Mouse (Mus musculus) hindlimb bud, embryonic 11.5 days (tissue): ENCODE results near the gene Natd1.
A peak's percentile ranks its signal among the peaks of the same experiment; 100 is the strongest.

Source experiments
- DNase-seq: peaks from one replicate; pipeline ENCODE4 v3.0.0-alpha.2; 2012; ENCODE audit warnings: low read depth, low spot score; ENCODE audit errors: extremely low spot score

The Natd1 gene

DNA sequence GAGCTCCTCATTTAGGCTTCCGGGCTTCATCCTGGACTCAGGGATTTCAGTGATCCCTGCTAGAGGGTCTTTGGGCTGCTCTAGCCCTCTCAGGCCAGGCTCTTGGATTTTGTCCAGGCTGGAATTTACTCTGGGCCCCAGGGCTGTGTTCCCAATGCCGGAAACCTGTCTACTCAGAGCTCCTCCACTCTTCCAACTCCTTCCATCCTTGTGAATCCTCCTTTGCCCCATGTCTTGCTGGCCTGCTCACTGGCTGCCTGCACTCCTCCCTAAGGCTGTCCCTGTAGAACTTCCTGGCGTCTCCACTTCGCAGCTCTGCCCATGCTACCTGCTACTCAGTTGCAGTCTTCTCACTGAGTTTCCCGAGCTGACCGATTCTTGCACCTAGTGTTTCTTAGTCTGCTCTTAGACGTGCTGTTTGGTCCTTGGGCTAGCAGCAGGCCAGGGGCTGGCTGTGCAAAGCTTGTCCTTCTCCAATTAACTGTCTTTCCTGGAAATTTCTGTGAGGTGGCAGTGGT, 18.0 kb upstream of the Natd1 start:
- DNase-seq = no peak

DNA sequence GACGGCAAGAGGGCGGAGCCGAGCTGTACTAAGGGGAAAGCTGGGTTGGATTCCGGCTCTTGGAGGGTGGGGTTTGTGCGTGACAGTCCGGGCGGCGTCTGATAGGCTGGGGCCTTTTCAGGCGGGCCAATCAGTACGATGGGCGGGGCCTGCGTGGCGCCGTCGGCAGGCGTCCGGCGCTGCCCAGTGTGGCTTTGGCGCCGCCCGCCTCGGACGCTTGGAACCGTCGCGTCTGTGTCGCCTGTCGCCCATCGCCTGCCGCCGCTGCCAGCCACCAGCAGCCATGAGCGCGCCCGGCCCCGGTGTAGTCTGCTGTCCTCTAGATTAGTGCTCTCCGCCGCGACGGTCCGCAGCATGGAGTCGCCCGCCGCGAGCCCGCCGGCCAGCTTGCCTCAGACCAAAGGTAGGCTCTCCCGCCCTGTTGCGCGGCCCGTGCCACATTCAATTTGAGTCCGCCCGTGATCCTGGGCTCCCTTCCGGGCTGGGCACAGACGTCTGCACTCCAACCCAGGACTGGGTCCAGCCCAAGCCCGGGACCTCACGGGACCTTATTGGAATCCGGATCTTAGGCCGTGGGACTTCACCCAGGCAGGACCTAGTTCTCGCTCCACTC, 17.4 kb upstream of the Natd1 start, which contains the start of gene Map2k3:
Map2k3 (plus strand) TSS at position 165 of the 613 bp plus-strand sequence.
- peak; percentile 66 for DNase-seq

DNA sequence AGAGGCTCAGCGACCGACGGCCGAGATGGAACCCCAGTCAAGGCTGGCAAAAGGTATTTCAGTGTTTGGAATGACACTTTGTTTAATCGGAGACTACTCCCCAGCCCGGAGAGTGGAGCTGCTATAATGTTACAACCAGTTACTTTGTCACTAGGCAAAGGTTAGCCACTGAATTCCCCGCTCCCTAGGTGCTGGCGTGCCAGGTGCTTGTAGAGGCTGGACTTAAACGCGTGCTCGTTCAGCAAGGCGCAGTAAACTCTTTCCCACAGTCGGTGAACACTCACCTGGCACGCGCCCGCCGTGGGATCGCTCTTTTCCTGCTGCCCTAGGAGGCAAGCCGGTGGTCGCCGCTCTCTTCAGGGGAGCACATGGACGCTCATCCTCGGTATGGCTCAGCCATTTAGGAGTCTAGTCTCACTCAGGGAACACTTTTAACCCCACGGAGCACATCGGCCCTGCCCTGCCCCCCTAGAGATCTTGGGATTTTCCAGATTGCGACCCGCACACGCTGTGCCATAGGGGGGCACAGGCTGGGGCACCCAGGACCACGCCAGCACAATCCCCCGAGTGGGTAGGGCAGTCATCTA, 16.8 kb upstream of the Natd1 start:
- DNase-seq = no peak

DNA sequence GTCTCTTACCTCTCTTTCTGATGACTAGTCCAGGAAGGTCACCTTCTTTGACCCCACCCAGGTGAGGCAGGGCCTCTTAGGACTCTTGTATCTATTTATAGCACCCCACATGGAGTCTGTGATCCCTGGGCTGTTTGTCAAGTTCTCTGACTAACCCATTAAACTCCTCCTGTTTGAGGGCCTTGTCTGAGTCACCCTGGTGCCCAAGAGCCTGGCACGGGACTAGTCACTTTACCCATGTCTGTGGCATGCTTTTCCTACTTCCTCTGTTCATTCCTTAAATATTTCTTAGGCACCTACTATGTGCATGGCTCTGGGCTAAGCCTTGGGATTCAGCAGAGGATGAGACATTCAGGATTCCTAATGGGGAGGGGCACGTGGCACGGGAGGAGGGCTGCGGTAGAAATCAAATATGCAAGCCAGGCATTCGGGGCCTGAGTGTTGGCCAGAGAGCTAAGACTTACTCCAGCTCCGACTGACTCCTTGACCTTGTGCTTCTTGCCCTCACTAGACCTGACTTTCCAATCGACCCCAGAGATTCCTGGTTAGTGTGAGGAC, 16.3 kb upstream of the Natd1 start:
- no peak for DNase-seq

DNA sequence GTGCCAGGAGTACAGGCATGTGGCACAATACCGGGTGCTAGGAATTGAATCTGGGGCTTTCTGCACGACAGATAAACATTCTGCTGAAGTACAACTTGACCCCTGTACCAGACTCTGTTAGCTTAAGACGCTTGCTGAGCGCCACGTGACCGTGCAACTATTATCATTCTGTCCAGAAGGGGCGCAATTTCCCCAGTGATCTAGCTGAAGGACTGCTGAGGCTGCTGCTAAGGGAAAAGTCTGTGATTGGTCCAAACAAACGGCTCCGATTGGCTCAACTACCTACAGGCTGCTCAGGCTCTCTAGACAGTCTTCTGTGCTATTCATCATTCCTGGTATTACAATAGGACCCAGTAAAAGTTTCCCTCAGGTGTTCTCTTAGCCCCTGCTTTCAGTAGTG, 12.7 kb upstream of the Natd1 start:
- peak; percentile 96 for DNase-seq

DNA sequence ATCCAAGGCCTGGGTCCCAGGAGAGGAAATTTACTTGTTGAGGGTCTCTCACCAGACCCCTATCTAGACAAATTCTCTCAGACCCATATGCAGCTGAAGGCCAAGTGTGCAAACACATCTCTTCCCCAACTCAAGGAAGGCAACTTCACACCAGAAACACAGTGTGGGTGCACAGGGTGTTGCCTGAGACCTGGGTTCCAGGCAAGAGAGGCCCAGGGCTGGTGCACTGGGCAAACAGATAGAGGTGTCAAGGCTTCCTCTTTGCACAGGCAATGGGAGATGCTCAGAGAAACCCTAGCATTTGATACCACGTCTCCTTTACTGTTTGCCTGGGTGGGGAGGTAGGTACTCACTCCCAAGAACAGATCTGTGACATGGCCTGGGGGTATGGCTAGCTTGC, 10.4 kb upstream of the Natd1 start:
- no peak for DNase-seq

DNA sequence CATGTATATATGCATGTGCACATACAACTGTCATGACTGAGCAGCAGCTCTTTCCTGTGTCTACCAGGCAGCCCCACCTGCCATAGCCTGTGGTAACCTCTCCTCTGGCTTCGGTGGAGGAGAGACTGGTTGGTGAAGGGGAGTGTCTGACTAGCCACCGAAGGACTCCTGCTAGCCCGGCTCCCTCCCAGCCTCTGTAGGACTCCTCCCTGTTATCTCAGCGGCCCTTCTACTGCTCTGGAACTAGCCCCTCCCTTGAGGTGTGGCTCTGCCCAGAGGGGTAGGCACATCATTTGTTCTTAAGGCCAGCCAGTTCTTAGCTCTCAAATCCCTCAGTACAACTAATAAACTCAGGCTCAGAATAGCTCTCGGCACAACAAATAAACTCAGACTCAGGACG, 9.9 kb upstream of the Natd1 start:
- no peak for DNase-seq

DNA sequence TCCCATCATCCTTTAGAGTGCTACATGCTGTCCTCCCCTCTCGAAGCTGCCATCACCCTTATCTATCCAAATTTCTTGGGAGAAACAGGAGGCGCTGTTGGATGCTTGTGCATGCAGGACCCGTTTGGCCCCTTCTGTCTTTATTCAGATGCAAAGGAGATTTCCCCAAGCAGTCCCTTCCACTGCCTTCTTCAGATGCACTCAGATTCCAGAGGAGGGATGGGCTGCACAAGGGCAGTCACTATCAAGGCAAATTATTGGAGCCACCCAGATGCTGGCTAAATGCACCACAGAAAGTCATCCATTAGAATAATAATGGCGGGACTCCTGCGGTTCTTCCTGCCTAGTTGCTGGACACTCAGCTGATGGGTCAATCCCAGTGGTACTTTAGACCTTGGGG, 8.4 kb upstream of the Natd1 start:
- no peak for DNase-seq

DNA sequence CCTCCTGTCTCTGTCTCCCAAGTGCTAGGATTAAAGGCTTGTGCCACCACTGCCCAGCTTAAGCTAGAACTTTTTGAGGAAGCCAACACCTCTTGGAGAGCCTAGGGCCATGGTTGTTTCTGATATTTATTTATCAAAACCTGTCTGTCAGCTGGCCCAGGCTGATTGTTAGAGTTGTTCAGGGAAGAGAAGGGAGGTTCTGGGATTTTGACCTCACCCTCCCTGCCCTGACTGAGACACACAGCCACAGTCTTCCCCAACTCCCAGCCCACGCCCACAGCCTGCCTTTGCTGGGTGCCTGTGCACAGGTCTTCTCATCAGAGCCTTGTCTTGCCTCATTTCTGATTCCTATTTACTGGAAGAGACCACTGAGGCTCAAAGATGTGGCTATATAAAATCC, 7.6 kb upstream of the Natd1 start:
- no peak for DNase-seq

DNA sequence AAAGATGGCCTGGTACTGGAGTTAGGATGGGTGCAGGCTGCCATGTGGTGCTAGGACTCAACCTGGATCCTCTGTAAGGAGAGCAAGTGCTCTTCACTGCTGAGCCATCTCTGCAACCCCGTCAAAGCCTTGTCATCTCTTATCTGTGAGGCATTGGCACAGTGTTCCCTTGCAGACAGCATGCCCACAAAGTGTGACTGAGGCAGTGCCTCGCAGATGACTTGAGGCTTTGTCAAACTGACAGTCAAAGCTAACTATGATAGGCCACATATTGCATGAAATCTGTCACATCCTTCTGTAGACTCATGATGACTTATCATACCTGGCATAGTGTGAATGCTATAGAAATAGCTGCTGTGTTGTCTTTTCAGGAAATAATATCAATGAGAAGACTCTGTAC, 5.5 kb upstream of the Natd1 start:
- DNase-seq = no peak

DNA sequence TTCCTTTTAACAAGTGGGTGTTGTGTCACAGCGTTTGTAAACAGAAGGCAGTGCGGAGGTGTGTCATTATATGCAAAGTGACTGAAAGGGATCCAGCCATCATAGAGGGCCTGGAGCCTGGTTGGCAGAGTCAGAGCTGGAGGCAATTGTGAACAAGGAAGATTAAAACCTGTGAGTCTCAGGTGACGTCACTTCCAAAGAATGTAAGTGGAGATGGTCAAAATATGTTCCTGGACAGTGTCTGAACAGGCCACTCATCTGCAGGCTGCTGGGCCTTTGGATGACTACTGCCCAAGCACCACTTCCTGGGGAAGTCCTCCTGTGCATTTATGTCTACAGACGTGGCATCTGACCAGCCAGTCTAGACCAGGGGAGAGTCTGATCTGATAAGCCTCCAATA, 651 bp upstream of the Natd1 start:
- DNase-seq = no peak

DNA sequence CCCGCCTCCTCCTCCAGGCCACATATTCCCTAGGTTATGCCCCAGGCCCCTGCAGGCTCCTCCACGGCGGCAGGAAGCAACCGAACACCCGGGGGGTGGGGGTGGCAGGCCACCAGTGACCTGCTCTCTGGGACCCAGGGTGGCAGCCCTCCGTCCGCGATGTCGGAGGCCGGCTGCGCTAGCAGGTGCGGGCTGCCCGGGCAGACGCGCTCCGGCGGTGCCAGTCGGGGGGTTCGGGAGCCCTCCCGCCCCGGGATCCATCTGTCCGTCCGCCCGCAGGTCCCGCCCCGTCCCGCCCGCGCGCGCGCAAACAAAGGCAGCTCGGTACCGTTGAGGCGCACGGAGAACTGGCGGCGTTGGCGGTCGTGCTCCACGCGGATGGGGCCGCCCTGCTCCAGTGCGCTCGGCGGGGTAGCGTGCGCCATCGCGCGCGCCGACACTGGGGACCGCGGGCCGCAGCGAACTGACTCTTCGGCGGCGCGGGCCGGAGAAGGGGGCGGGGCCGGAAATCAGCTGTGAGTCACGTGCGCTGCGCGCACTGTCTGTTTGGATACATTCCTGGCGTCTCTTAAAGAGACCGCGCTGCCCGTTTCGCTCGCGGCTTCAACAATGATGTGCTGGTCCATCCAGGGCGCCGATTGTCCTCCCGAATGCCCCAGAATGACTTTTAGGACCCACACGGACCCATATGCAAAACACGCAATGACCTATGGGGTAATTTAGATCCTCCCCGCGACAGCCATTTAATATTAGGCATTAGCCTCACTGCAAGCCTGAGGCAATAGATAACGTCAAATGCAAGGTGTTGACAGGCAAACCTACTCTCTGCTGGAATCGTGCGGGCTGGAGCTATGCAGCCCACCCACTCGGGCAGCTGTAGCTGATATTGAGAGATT, 1.0 kb downstream of the Natd1 start:
- DNase-seq = peak; percentile 69

DNA sequence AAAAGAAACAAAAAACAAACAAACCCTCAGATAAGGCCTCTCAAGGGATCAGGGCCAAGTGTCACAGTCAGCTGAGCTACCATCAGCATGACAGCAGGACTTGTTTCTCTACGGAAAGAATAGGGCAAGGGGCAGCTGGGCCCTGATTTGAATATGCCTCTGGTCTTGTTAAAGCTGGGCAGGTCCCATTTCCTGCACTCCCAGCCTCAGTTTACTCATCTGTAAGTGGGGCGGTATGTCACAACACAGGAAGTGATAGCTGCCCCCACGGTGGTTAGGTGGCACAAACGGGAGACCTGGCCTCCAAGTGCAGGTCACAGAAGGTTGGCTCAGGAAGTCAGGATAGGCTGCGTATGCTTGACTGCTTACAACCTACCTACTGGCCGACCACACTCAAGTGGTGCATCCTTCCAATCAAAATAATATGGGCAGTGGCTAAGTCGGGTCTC, 2.0 kb downstream of the Natd1 start:
- DNase-seq = no peak

DNA sequence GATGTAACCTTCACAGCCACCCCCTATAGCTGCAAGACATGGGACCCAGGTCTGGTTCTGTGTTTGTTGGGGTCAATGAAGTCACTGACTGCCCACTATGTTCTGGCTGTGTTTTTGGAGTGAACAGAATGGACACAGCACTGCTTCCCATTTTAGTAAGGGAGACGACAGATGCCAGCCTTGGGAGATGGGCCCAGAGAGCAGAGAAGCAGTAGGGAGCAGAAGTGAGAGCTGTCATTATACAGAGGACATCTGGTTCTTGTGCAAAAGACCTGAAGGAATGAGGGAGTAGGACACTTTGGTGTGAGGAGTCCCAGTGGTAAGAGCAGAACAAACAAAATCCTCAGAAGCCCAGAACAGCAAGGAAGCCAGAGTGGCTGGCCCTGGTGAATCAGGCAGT, 4.9 kb downstream of the Natd1 start:
- no peak for DNase-seq

DNA sequence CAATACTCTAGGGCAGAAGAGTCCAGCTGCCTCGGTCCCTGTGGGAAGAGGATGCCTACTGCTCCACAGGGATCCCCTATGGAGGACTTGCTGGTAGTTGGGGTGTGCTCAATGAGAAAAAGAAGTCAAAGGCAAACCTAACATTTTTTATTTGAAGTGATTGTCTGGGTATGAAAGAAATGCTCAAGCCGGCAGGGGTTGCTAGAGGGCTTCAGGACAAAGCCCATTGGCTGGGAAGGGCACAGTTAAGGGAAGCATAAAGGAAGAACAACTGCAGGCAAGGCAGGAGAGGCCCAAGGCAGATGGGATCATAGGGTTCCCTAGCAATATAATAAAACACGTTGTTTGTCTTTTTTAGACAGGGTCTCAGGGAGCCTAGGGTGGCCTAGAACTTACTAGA, 6.5 kb downstream of the Natd1 start:
- no peak for DNase-seq

DNA sequence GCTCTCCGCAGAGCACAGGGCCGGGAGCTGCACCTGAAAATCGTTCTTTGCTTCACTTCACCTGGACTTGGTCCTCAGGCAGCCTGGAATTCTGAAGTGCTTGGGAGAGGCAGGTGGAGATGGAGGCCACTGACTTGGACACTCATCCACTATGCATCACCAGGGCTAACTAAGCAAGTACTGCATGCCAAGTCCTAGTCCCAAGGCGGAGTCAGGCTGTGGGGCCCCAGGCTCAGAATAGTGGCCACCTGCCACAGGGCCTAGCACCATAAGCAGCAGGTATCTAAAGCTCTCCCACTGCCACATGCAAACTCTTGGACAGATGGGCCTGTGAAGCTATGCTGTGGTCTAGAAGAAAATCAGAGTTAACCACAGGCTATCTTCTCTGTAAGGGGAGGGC, 8.1 kb downstream of the Natd1 start:
- DNase-seq = no peak

DNA sequence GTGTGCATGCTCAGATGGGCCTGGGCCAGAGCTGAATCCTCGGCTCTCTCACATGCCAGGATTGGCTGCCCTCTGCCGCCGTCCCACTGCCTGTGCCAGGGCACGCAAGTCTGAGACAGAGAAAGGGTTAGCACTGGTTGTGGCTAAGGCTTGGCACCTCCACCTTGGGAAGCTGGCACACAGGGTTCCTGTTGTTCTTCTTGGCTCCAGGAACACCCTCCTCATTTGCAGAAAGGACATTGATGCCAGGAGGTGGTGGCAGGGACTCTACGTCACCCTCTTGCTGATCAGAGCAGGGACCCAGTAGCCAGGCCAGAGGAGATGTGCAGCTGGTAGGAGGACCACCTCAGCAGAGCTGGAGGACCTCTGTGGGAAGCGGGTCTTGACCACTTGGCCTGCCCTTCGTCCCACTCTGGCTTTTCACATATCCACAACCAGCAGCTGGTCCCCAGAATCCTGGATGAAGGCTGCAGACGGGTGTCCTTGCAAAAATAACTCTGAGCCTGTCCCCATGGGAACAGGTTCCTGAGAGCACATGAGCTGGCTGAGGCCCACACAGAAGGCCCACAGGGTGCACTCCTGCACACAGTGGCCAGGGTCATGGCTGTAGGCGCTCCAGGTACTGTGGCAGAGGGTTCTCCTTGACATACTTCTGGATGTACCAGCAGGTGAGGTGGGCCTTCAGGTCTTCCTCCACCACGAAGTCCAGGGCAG, 9.0 kb downstream of the Natd1 start:
- no peak for DNase-seq

DNA sequence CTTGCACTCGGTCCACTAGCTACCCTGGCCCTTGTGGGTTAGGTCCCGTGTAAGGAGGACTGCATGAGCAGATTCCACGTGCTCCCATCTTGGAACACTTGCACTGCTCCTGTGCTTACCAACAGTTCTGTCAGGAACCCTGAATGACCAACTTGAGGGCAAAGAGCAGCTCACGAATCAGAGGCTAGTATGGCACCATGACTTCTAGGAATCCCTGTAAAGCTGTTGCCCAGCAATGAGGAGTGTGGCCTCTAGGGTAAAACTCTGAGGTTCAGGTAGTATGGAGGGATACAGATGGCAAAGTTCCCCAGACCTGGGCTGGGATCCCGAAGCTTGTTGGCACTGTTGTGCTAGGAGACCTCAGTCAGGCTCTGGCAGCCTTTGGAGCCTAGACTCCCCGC, 10.9 kb downstream of the Natd1 start:
- no peak for DNase-seq

DNA sequence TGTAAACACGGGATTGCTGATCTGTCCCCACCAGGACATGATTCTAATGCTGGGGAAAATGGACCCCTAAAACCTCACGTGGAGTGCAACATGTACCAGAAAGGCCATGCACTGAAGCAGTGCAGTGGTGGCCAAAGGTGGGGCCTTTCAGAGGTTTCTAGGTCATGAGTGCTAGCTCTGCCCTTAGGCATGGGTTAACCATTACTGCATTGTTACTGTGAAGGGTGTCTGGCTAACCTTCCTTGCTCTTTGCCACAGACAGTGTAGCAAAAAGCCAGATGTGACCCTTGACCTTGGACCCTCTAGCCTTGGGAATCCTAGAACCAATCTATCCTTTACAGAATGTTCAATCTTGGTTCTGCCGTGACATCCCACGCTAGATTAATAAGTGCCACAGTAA, 12.1 kb downstream of the Natd1 start:
- DNase-seq = no peak

DNA sequence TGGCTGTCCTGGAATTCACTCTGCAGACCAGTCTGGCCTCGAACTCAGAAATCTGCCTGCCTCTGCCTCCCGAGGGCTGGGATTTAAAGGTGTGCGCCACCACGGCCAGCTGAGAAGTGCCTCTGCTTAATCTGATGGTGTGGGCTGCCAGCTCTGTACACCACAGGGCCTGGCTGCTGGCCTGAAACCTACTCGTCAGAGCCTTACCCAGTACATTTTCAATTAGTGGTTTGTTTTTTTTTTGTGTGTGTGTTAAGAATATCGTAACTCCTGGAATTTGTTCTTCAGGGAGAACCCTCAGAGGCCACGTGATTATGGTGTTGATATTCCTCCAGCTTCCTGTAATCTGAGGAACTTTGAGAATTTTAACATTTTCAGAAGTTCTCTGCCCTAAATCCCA, 12.5 kb downstream of the Natd1 start:
- DNase-seq = no peak

DNA sequence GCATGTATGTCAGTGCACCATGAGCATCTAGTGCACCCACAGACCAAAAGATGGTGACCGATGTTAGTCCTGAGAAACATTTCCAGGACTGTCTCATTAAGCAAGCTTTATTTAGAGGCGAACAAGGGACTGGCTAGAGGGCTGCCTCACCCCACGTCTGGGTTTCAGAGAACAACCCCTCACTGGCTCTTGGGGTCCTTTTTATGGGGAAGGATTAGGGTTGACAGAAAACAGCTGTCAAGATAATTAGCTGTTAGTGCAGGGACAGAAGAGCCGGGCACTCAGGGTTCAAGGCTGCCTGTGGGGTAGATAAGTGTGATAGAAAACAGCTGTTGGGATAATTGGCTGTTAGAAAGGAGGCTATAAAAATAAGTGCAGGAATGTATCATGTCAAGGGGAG, 18.6 kb downstream of the Natd1 start:
- DNase-seq = peak; percentile 98
